Mouse (Mus musculus): ENCODE data around the gene Heatr3.
"Not testable (repeated sequence)": the region's sequence is repeated elsewhere in the genome, so short reads cannot be mapped to it uniquely, and the experiment has no call there.

Gene Heatr3

DNA sequence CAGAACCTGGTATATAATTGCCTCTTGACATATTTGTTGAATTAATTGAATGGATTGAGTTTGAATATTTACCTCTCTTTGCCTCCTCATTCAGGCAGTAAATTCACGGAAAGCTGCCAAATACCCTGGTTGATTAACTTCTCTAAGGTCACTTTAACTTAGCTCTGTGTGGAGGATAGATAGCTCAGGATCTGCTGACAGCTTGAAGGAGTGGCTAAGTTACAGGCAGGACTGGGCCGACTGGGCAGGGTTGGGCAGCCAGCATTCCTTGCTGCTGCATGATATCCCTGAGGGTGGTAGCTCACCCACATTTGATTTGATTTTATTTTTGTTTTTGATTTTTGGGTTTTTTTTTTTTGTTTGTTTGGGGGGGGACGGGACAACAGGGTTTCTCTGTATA lies 59.7 kb downstream of the Heatr3 start:
- in situ Hi-C loops (cut with MseI, MboI), result no loop called here

DNA sequence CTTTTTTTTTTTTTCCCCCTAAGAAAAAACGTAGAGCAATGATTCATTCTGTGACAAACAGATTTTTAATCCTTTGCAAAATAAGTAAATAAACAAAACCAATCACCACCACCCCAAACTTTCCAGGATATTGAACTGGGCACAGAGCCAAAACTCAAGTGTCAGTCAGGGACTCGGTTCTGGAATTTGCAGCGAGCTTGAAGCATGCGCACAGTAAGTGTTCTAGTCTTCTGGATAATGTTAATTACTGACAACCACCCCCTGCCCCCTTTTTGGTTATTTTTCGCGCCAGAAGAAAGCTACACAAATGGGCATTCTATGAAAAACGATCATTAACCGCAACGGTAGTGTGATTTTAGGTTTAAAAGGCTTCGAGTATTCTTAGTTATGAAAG lies 60.9 kb downstream of the Heatr3 start:
- in situ Hi-C loops (cut with MseI, MboI), result no loop called here

DNA sequence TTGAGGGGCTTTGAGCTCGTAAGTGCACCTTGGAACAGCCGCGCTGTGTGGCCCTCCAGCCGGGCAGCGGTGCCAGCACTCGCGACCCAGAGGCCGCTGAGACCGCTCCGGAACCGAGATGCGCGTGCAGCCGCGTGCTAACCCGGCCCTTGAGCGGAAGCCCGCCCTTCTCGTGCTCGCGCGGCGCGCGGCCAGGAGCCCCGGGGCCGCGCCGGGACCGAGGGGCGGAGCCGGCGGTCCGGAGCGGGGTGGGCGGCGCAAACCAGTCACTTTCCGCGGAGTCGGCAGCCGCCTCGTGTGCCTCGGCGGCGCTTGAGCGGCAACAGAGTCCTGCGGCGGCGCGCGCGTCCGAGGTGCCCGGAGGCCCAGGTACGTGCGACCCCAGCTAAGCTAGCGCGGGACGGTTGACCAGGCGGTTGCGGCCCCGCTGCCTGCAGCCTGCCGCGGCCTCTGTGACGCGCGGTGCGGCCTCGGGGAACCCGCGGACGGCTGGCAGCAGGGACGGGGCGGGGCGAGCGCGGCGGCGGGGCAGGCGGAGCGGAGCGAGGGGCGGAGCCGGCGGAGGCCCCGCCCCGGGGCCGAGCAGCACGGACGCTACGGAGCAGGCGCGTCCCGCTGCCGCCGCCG lies 61.4 kb downstream of the Heatr3 start, which contains the start of gene Tent4b:
Gene Tent4b (plus strand): TSS at position 269 of the 627 bp plus-strand sequence.
- in situ Hi-C loops (cut with MseI, MboI), result no loop called here

DNA sequence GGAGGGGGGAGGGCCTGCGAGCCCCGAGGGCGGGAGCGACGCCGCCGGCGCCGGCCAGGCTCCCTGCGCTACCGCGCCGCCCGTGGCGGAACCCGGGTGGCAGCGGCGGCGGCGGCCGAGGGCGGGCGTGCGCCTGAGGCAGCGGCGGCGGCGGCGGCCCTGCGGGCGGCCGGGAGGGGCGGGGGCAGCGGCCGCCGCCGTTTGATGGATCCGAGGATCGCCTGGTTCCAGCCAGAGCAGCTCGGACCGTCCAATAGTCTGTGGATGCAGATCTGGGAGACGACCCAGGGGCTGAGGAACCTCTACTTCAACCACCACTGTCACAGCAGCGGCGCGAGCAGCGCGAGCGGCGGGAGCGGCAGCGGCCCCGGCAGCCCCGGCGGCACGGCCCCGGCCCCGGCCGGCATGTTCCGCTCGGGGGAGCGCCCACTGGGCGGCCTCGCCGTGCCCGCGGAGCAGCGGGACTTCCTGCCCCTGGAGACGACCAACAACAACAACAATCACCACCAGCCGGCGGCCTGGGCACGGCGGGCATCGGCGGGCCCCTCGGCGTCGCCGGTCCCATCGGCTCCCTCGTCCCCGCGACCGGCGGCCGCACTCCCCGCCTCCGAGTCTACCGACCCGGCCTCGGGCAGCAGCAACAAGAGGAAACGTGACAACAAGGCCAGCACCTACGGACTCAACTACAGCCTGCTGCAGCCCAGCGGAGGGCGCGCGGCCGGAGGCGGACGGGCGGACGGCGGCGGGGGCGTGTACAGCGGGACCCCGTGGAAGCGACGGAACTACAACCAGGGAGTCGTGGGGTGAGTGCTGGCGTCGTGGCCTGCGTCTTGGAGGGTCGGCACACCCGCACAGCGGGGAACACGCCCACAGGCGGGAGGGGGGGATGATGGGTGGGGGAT lies 62.3 kb downstream of the Heatr3 start:
- in situ Hi-C loops (cut with MseI, MboI), result no loop called here

DNA sequence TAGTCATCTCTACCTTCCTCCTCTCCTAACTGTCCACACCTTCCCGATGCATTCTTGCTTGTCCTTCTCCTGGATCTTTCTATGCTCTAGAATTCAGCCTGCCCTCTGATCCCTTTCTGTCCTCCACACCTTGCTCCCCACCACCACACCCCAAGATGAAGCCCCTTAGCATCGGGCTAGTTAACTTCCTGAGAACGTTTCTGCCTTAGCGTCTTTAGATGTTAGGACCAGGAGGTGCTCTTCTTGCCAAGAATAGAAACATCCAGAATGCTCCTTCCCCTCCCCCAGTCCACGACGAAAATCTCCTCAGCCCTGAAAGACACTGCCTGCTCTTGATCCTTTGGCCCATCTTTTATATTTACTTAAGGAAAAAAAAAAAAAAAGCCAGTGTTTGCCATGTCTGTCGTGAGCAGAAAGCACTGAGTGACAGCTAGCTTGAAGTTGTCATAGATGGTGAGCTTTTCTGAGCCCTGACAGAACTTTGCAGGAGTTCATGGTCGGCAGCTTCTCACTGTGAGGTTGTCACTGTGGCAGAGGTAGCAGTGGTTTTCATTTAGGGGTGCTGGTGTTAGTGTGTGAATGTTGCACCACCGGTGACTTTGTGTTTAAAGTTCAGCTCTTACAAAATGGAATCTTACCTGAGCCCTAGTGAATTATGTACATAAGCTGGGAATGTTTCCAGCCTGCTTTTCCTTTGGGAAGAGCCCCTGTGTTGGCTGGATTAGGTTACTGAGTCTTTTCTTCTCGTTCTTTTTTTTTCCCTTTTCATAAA lies 63.3 kb downstream of the Heatr3 start:
- in situ Hi-C loops (cut with MseI, MboI), result no loop called here

DNA sequence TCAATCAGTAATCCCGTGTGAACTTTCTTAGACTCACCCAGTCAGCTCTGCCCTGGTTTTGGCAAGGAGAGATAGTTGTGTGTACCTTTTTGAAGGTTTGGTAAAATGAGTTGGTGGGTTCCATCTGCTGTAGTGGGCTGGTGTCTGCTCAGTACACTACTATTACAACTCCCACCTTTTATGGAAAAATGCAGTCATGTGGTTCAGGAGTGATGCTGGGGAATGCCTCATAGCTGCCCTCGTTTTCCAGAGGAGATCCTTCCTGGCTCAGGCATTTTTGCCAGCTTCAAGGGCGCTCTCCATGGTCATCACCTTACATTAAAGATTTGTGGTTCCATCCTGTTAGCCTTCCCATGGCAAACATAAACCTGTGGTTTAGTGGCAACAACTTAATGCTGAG lies 64.0 kb downstream of the Heatr3 start:
- in situ Hi-C loops (cut with MseI, MboI), result no loop called here

DNA sequence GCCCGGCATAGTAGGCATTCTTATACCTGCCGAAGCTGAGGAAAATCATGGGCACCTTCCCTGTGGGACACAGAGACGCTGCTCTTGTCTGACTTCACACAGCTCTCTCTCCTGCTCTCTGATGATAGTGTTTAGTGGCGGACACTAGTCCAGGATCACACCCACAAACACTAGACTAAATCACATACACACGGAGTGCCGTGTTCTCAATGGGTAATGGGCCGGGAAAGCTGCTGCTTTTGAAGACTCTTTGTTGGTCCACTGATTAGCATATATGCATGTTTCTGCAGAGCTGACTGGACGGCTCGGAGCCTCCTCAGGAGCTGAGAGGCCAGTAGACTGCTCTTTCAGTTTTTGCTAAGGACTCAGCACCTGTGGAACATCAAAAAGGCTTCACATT lies 68.4 kb downstream of the Heatr3 start:
- in situ Hi-C loops (cut with MseI, MboI), result no loop called here

DNA sequence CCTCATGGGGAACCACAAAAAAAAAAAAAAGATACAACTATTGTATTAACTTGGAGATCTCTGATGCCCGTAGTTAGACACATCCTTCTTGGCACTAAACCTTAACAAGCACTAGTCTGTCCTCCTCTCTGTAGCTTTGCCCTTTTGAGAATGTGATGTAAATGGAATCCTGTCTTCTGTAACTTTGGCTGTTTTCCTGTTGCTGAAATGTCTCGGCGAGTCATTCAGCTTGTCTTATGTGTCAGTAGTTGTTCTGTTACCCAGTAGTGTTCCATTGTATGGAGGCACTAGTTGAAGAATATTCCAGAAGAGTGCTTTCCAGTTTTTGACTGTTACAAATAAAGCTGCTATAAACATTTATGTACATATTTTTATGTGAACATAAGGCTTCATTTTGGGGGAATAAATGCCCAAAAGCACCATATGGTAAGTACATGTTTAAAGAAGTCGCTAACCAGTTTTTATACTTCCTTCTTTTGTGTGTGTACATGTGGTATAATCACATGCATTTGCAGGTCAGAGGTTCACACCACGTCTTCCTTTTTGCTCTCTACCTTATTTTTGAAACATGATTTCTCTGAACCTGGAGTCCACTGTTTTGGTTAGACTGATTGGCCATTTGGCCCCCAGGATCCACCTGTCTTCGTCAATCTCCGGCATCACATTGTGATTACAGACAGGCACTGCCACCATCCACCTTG lies 69.6 kb downstream of the Heatr3 start:
- in situ Hi-C loops (cut with MseI, MboI), result no loop called here

DNA sequence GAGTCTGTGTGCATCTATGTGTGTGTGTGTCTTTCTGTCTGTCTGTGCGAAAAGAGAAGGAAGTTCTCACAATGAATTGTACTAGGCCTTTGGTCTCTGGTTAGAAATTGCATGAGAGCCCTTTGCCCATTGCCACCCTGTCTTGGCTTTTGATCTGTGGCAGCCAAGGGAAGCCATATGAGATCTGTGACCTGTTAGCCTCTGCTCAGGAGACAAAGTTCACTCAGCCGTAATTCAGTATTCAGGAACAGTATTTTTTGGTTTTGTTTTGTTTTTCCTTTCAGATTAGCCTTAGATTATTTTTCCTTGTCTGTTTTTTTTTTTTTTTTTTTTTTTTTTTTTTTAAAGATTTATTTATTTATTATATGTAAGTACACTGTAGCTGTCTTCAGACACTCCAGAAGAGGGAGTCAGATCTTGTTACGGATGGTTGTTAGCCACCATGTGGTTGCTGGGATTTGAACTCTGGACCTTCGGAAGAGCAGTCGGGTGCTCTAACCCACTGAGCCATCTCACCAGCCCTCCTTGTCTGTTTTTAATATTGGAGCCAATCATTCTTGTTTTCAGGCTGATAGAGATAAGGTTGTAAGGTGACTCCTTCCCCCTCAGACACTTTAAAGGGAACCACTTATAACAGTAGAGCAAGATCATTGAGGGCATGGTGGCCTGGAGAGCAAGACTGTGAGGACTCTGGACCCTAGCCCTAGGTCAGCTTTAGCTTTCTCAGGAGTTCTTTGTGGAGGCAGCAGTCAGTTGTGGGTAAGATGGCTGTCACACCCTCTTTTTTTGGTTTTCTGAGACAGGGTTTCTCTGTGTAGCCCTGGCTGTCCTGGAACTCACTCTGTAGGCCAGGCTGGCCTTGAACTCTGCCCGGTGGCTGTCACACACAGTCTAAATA lies 72.5 kb downstream of the Heatr3 start:
- in situ Hi-C loops (cut with MseI, MboI), result not testable (repeated sequence)

DNA sequence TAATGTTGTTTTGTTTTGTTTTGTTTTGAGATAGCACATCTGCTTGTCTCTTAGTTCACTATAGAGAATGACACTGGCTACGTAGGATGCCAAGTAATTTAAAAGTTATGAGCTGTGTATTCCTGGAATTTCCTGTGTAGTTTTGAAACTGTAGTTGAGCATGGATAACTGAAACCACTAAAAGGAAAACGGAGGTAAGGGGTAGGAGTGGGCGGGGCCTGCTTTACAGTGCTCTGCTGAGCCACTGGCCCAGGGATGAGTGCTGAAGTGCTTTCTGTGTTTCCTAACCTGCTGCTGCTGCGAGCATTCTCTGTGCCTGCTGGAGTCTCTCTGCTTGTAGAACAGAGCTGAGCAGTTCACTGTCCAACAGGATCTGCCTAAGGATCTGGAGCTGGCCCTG lies 83.7 kb downstream of the Heatr3 start:
- in situ Hi-C loops (cut with MseI, MboI), result no loop called here
